Mouse (Mus musculus) liver, embryonic 14.5 days (tissue): ENCODE measurements at regions not wholly inside any gene's neighbourhood (a gene's known extent, or its start where the extent isn't known, plus 50 kb on each side); places are given as distances from the start of the nearest gene placed in this dataset.

Source experiments
- CTCF ChIP-seq: IDR thresholded peaks from 2 replicates; pipeline ENCODE4 v1.5.1; 2016; ENCODE audit warnings: antibody characterized with exemption, low read depth, control low read depth
- EP300 ChIP-seq: IDR thresholded peaks from 2 replicates; pipeline ENCODE4 v1.6.1; 2016; ENCODE audit warnings: antibody characterized with exemption, low read depth

DNA sequence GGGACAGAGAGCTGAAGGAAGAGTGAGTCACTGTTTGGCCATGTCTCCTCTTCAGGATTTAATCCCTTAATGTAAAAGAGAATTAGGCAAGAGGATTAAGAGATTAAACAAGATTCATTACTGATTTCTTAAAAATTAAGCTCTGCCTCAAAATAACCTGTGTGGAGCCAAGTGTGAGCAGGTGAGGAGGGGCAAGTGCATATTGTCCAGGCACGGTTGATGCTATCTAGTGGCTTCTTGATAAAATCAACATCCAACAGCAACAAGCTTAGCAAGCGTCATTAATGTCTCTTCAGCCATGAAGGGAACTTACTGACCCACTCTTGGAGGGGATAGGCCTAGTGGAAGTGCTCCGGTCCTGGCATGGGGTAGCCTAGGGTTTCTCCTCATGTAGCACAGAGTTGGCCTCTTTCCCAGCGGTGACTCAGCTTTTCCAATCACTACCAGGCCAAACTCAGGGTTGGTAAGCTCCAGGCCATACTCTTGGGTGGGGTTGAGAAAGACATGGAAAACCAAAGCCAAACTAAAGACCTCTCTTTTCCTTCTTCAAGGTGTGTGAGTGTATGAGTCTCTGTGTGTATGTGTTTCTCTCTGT is 55.0 kb upstream of the Ubr2 start:
- TF ChIP-seq CTCF (no peak), EP300 (no peak)
